14 mouse cellular contexts compared by ENCODE assay signal in the genomic region with DNA sequence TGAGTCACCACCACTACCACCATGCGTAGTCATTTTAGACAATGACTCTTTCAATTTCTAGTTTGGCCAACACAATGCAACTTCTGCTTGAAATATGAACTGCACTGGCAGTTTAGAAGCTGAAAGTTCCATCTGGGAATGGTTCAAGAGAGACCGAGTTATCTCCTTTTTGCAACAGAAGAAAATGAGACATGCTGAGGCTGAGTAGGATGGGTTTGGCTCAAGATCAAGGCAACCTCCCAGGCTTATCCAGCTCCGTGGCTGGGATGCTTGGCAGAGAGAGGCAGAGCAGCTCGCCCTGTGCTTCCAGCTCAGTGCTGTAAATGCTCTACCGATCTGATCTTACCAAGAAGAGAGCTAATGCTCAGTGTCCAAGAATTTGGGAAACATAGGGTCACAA. TPM values are rescaled to one million over a fixed set of nuclear protein-coding genes. Genes with fewer than 3 reads are reported as not detected.
A peak's percentile ranks its signal among the peaks of the same experiment; 100 is the strongest.
DNase-seq lines count a peak whose midpoint lies in the region; ATAC-seq and TF ChIP-seq lines count a peak whose summit lies in the region.
"Had no signal": no experiment of that assay in that cellular context is flagged by ENCODE, and none has a peak within 500 bp of the region (broad histone marks: within the 10 kb centered on the region; RNA-seq: fewer than 3 reads in every experiment).

No protein-coding gene starts in this region.

- no peak overlapping the region for H3K4me2 ChIP-seq in neural tube, embryonic 15.5 days
- H3K4me2 ChIP-seq: embryonic facial prominence, embryonic 13.5 days had no signal

- DNase-seq in heart, postnatal 4 days = peak; percentile 20
- DNase-seq in heart, adult 2 months = no peak
- peak; percentile 8 for DNase-seq in urinary bladder, postnatal 14 days (ENCODE audit: low spot score)
- DNase-seq in urinary bladder, adult 18-20 months (ENCODE audit: low spot score in 2 of 2) = no peak
- peak; percentile 48 to 52 for DNase-seq in left cerebral cortex, postnatal 14 days (ENCODE audit: low spot score in 2 of 2)
- DNase-seq in neural tube, embryonic 10.5 days (ENCODE audit: extremely low spot score, low spot score) = no peak
- DNase-seq in spleen, postnatal 36 days (ENCODE audit: low spot score in 2 of 2) = no peak
- DNase-seq: cerebellum, adult 9-10 months; kidney, adult 2 months had no signal

- no peak for TF ChIP-seq POLR2A in heart, adult 2 months (IDR thresholded peaks at IDR 0.05; ENCODE audit: insufficient read depth, low read depth, low read length)

- H3K36me3 ChIP-seq in heart, adult 2 months (ENCODE audit: control insufficient read depth, insufficient read depth, low read length) = no peaks in the 10 kb centered on the region
- H3K36me3 ChIP-seq in neural tube, embryonic 15.5 days = no peaks in the 10 kb centered on the region
- H3K36me3 ChIP-seq: embryonic facial prominence, embryonic 13.5 days had no signal

- no peaks in the 10 kb centered on the region for H3K4me1 ChIP-seq in heart, adult 2 months (ENCODE audit: control insufficient read depth, insufficient read depth, low read length)
- H3K4me1 ChIP-seq in neural tube, embryonic 15.5 days = peaks cover 16% of the 10 kb centered on the region

- no peaks in the 10 kb centered on the region for H3K79me2 ChIP-seq in heart, adult 2 months (replicated peaks; ENCODE audit: control insufficient read depth, insufficient read depth, low read length)

- H3K4me3 ChIP-seq in heart, adult 2 months = no peak overlapping the region
- H3K4me3 ChIP-seq in neural tube, embryonic 15.5 days (replicated peaks) = no peak overlapping the region
- H3K4me3 ChIP-seq: embryonic facial prominence, embryonic 13.5 days had no signal

- no peak overlapping the region for H3K27ac ChIP-seq in heart, adult 2 months
- H3K27ac ChIP-seq in neural tube, embryonic 15.5 days (replicated peaks) = no peak overlapping the region
- H3K27ac ChIP-seq: embryonic facial prominence, embryonic 13.5 days had no signal

- H3K9me3 ChIP-seq in neural tube, embryonic 15.5 days (replicated peaks) = no peaks in the 10 kb centered on the region
- H3K9me3 ChIP-seq: embryonic facial prominence, embryonic 13.5 days had no signal

- no peak for TF ChIP-seq CTCF in heart, adult 2 months (IDR thresholded peaks at IDR 0.05)

- ATAC-seq in neural tube, embryonic 15.5 days (ENCODE audit: low FRiP score) = no peak
- ATAC-seq: forebrain, embryonic 14.5 days; Patski had no signal

- intact Hi-C loops in heart, adult 2 months (cut with DNase I) = no loop called here
- intact Hi-C loops in left cerebral cortex, postnatal 14 days (cut with DNase I) = no loop called here

- no peak overlapping the region for H3K9ac ChIP-seq in heart, adult 2 months (ENCODE audit: low read depth, low read length)
- H3K9ac ChIP-seq in neural tube, embryonic 15.5 days (replicated peaks) = no peak overlapping the region
- H3K9ac ChIP-seq: embryonic facial prominence, embryonic 13.5 days had no signal

- H3K27me3 ChIP-seq in heart, adult 2 months (ENCODE audit: control insufficient read depth, insufficient read depth, low read length) = no peaks in the 10 kb centered on the region; the same call in 1 of the 2 replicates
- peaks cover 12% of the 10 kb centered on the region for H3K27me3 ChIP-seq in neural tube, embryonic 15.5 days (replicated peaks)

- no peak for TF ChIP-seq EP300 in heart, adult 2 months (IDR thresholded peaks at IDR 0.05; ENCODE audit: insufficient read depth, low read depth, low read length)

- WGBS in heart, adult 2 months = 62% methylated on average over 5 of the region's 5 CpGs
- 78% methylated on average over 5 of the region's 5 CpGs for WGBS in neural tube, embryonic 15.5 days

RNA-seq across cellular contexts. Expression of gene Cfap77, which starts 29.6 kb away (rescaled TPM):
- under 1 TPM in 1 of 2 experiments, not detected in 1; 0.27 TPM for total RNA-seq in heart, postnatal 4 days (2021)
- not detected for total RNA-seq in heart, adult 2 months (2021)
- polyA plus RNA-seq in heart, adult 2 months (2012; rRNA removed) = 0.39 TPM in 1 of 2 replicates, not detected in the other
- under 1 TPM; 0.40 to 0.62 TPM for total RNA-seq in left cerebral cortex, postnatal 14 days (2021)
- 0.47 and 0.49 TPM in 2 replicates for polyA plus RNA-seq in neural tube, embryonic 15.5 days (2015; fragmentation: Nextera tagmentation; extraction: Ambion mirVana)
- total RNA-seq: hematopoietic stem cell, adult 5-6 weeks had no signal

RNA-seq across cellular contexts. Expression of gene Ttf1, which starts 34.8 kb away (rescaled TPM):
- total RNA-seq in heart, postnatal 4 days (2021) = 1 to 10 TPM; 6.1 to 6.3 TPM
- total RNA-seq in heart, adult 2 months (2021) = 1 to 10 TPM; 6.1 to 7.0 TPM
- 3.2 and 7.7 TPM in 2 replicates for polyA plus RNA-seq in heart, adult 2 months (2012; rRNA removed)
- total RNA-seq in left cerebral cortex, postnatal 14 days (2021) = 10 to 100 TPM in 1 of 2 experiments, 1 to 10 TPM in 1; 10.0 to 10.7 TPM
- 5.7 and 8.0 TPM in 2 replicates for polyA plus RNA-seq in neural tube, embryonic 15.5 days (2015; fragmentation: Nextera tagmentation; extraction: Ambion mirVana)

Comparison
In these comparisons a context has a peak if more than half of its experiments do, and no peak if none do; other contexts are left out.
1. DNase-seq: peak in heart, postnatal 4 days (single experiment), urinary bladder, postnatal 14 days (single experiment) and left cerebral cortex, postnatal 14 days (2 of 2); none in heart, adult 2 months (0 of 2), urinary bladder, adult 18-20 months (0 of 2), neural tube, embryonic 10.5 days (single experiment) and spleen, postnatal 36 days (0 of 2).